Mouse (Mus musculus) neural tube, embryonic 15.5 days (tissue): ENCODE measurements around the gene Gm20683. TPM values are rescaled to one million over a fixed set of nuclear protein-coding genes. Genes with fewer than 3 reads are reported as not detected.
"Not testable (repeated sequence)": the region's sequence is repeated elsewhere in the genome, so short reads cannot be mapped to it uniquely, and the experiment has no call there.

ENCODE experiments used
- ATAC-seq: fragments of 200-750 bp; cut with Nextera tagmentation; 2 replicates; pipeline ENCODE4 v1.8.0; 2017; ENCODE audit warnings: mild to moderate bottlenecking, moderate TSS enrichment, moderate library complexity; ENCODE audit not compliant: low FRiP score
- H3K27ac ChIP-seq: fragments of 300-500 bp; sonication (generic); replicated peaks from 2 replicates; pipeline ENCODE4 v1.5.1; 2015; ENCODE audit warnings: mild to moderate bottlenecking, inconsistent platforms
- H3K27me3 ChIP-seq: fragments of 300-500 bp; sonication (generic); replicated peaks from 2 replicates; pipeline ENCODE4 v1.6.1; 2015; ENCODE audit warnings: inconsistent platforms
- H3K36me3 ChIP-seq: fragments of 300-500 bp; sonication (generic); 2 replicates; pipeline ENCODE4 v1.6.1; 2015; ENCODE audit warnings: inconsistent platforms
- H3K4me1 ChIP-seq: fragments of 300-500 bp; sonication (generic); 2 replicates; pipeline ENCODE4 v1.6.1; 2015; ENCODE audit warnings: inconsistent platforms
- H3K4me2 ChIP-seq: fragments of 300-500 bp; sonication (generic); 2 replicates; pipeline ENCODE4 v1.6.1; 2015; ENCODE audit warnings: inconsistent platforms, mild to moderate bottlenecking, moderate library complexity
- H3K4me3 ChIP-seq: fragments of 300-500 bp; sonication (generic); replicated peaks from 2 replicates; pipeline ENCODE4 v1.5.1; 2015; ENCODE audit warnings: mild to moderate bottlenecking, inconsistent platforms
- H3K9ac ChIP-seq: fragments of 300-500 bp; sonication (generic); replicated peaks from 2 replicates; pipeline ENCODE4 v1.6.1; 2015; ENCODE audit warnings: mild to moderate bottlenecking, inconsistent platforms
- H3K9me3 ChIP-seq: fragments of 300-500 bp; sonication (generic); replicated peaks from 2 replicates; pipeline ENCODE4 v1.6.1; 2016; ENCODE audit warnings: inconsistent platforms
- WGBS: fragments of 180-500 bp; shearing (Covaris S2); methylation state at CpG from one replicate; pipeline ENCODE4 v1.1.7; 2015; ENCODE audit warnings: mixed read lengths; 5-methylcytosine and 5-hydroxymethylcytosine counted together
- polyA plus RNA-seq: library from polyadenylated mRNA; unstranded; fragments of >200 nt; fragmentation: Nextera tagmentation; extraction: Ambion mirVana; gene quantifications from 2 replicates; pipeline ENCODE4 v1.2.1, GENCODE M21; 2015

Gene Gm20683
- polyA plus RNA-seq, 1 experiment from 2014 or later, result 14.6 TPM

- peak; percentile 71 for ATAC-seq
- peaks cover 53% of the 10 kb centered on the region for H3K4me1 ChIP-seq
- under 1% methylated on average over 18 of the region's 18 CpGs for WGBS
Measured at GRCm38 (mm10) chr17:25823452-25823851, 18.1 kb downstream of the Gm20683 start, which contains the start of gene Wdr24. Gene Wdr24, plus strand, starts transcription at chr17:25823627.

DNA sequence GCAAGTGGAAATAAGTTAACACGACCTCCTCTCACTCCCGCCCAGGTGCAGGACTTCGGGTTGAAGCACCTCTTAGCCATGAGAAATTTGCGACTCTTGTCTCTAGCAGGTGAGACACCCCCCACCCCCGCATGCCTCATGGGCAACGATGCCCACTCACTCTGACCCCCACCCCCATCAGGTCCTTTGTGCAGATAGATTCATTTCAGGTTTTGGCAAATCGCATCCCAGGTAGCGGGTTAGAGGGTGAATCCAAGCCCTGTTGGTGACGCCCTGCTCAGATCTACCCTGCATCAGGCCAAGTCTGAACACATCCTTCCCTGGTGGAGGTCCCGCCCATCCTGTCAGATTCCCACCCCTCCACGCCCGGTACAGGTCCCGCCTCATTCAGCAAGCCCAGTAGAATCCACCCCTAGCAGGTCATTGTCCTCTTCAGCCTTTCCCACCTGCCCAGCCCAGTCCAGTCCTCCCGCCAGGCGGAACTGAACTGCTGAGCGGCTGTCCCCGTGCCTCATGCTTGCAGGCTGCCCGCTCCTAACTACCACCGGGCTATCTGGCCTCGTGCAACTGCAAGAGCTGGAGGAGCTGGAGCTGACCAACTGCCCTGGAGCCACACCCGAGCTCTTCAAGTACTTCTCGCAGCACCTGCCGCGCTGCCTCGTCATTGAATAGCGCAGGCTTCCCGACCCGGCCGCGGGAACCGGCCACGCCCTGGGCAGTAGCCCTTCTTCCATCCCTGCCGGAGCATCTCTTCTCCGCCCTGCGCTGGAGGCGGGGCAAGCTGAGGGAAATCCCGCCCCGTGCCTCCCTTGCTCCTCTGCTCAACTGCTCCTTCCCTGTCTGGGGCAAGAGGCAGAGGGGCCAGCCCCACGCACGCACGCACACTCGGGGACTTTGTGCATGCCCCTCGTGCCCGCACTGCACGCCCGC lies 22.4 kb downstream of the Gm20683 start:
- Histone ChIP-seq H3K9me3 (no peaks in the 10 kb centered on the region), H3K4me3 (no peak overlapping the region), H3K4me1 (peaks cover 14% of the 10 kb centered on the region), H3K27ac (no peak overlapping the region), H3K9ac (no peak overlapping the region), H3K4me2 (no peak overlapping the region), H3K27me3 (peaks cover 38% of the 10 kb centered on the region), H3K36me3 (peaks cover 37% of the 10 kb centered on the region)
- WGBS, result 12% methylated on average over 46 of the region's 46 CpGs
- ATAC-seq, result no peak

More at GRCm38 (mm10) chr17:25823452-25823851, 18.1 kb downstream of the Gm20683 start, which contains the start of gene Wdr24:
- peaks cover 19% of the 10 kb centered on the region for H3K27me3 ChIP-seq
- H3K4me2 ChIP-seq, result peak within 1 kb of the TSS; percentile 98
- no peaks in the 10 kb centered on the region for H3K9me3 ChIP-seq
- peak within 1 kb of the TSS; percentile 65 for H3K4me3 ChIP-seq
- H3K9ac ChIP-seq, result peak within 1 kb of the TSS; percentile 81
- peak within 1 kb of the TSS; percentile 83 for H3K27ac ChIP-seq
- H3K36me3 ChIP-seq, result peaks cover 38% of the 10 kb centered on the region

GRCm38 (mm10) chr17:25817662-25818061 lies 23.9 kb downstream of the Gm20683 start:
- Histone ChIP-seq H3K36me3 (peaks cover 37% of the 10 kb centered on the region), H3K27me3 (peaks cover 38% of the 10 kb centered on the region), H3K4me1 (peaks cover 20% of the 10 kb centered on the region), H3K27ac (no peak overlapping the region), H3K9me3 (no peaks in the 10 kb centered on the region), H3K4me2 (no peak overlapping the region), H3K9ac (no peak overlapping the region), H3K4me3 (no peak overlapping the region)
- 88% methylated on average over 11 of the region's 11 CpGs for WGBS
- ATAC-seq, result no peak

- no peaks in the 10 kb centered on the region for H3K9me3 ChIP-seq
- 2% methylated on average over 20 of the region's 20 CpGs for WGBS
- peaks cover 21% of the 10 kb centered on the region for H3K36me3 ChIP-seq
- H3K27me3 ChIP-seq, result peaks cover 19% of the 10 kb centered on the region
- no peak overlapping the region; the same call in 1 of the 2 replicates for H3K27ac ChIP-seq
- no peak for ATAC-seq
- peak overlapping the region; percentile 29; the same call in 1 of the 2 replicates for H3K9ac ChIP-seq
- peak overlapping the region; percentile 47 for H3K4me2 ChIP-seq
- peak overlapping the region; percentile 14 for H3K4me3 ChIP-seq
- peaks cover 48% of the 10 kb centered on the region for H3K4me1 ChIP-seq
Measured at GRCm38 (mm10) chr17:25813471-25813870, 28.1 kb downstream of the Gm20683 start.

- Histone ChIP-seq H3K4me2 (peak overlapping the region; percentile 94), H3K4me3 (peak overlapping the region; percentile 96), H3K36me3 (no peaks in the 10 kb centered on the region), H3K9me3 (no peaks in the 10 kb centered on the region), H3K9ac (no peak overlapping the region), H3K27me3 (no peaks in the 10 kb centered on the region), H3K27ac (no peak overlapping the region), H3K4me1 (peaks cover 56% of the 10 kb centered on the region)
- 78% methylated on average over 4 of the region's 4 CpGs for WGBS
- ATAC-seq, result no peak
Measured at GRCm38 (mm10) chr17:25810890-25811289, 30.7 kb downstream of the Gm20683 start.

GRCm38 (mm10) chr17:25809606-25810340 lies 31.8 kb downstream of the Gm20683 start:
- 4% methylated on average over 25 of the region's 25 CpGs for WGBS
- Histone ChIP-seq H3K9me3 (no peaks in the 10 kb centered on the region), H3K9ac (peak overlapping the region; percentile 97), H3K27ac (peak overlapping the region; percentile 98), H3K4me3 (peak overlapping the region; percentile 96), H3K4me1 (peaks cover 56% of the 10 kb centered on the region), H3K27me3 (no peaks in the 10 kb centered on the region), H3K4me2 (peak overlapping the region; percentile 94), H3K36me3 (no peaks in the 10 kb centered on the region)
- ATAC-seq, result peak; percentile 40

- Histone ChIP-seq H3K4me1 (peaks cover 50% of the 10 kb centered on the region), H3K4me2 (peak within 1 kb of the TSS; percentile 94), H3K27ac (peak within 1 kb of the TSS; percentile 98), H3K4me3 (peak within 1 kb of the TSS; percentile 96), H3K36me3 (no peaks in the 10 kb centered on the region), H3K9me3 (no peaks in the 10 kb centered on the region), H3K27me3 (no peaks in the 10 kb centered on the region), H3K9ac (peak within 1 kb of the TSS; percentile 97)
- peak; percentile 91 for ATAC-seq
- WGBS, result under 1% methylated on average over 64 of the region's 100 CpGs
Measured at GRCm38 (mm10) chr17:25808789-25809605, 32.6 kb downstream of the Gm20683 start, which contains the start of gene Fbxl16. Gene Fbxl16, plus strand, starts transcription at chr17:25809085.

DNA sequence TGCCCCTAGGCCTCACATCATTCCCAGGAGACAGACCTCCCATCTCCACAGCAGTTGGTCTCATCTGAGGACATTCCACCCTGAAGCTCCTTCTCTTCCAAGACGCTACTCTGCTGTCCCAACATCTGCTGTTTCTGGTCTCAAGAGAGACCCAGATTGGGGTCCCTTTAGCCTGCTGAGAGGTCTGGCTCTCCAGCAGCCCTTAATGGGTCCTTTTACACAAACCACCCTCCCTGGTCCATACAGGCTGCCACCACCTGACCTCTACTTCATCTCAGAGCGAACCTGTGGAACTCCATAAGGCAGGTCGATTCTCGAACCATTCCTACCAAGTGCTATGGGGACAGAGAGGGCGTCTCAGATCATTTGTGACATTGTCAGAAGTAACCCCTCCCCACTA lies 33.5 kb downstream of the Gm20683 start:
- Histone ChIP-seq H3K27me3 (no peaks in the 10 kb centered on the region), H3K9me3 (no peaks in the 10 kb centered on the region), H3K4me3 (peak overlapping the region; percentile 96), H3K9ac (peak overlapping the region; percentile 97), H3K4me1 (peaks cover 49% of the 10 kb centered on the region), H3K4me2 (peak overlapping the region; percentile 94), H3K36me3 (no peaks in the 10 kb centered on the region), H3K27ac (peak overlapping the region; percentile 98)
- 26% methylated on average over 5 of the region's 5 CpGs for WGBS
- no peak for ATAC-seq

DNA sequence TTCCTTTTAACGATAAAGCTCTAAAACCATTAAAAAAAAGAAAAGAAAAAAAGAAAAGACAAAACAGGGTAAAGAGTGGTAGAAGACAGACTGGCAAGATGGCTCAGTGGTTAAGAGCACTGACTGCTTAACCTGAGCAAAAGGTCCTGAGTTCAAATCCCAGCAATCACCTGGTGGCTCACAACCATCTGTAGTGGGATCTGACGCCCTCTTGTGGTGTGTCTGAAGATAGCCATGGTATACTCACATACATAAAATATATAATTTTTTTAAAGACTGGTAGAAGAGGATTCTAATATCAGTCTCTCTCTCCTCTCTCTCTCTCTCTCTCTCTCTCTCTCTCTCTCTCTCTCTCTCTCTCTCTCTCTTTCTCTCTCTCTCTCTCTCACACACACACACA lies 34.1 kb downstream of the Gm20683 start:
- not testable (repeated sequence) for H3K9ac ChIP-seq, H3K9me3 ChIP-seq, H3K4me2 ChIP-seq, ATAC-seq, H3K27me3 ChIP-seq, H3K27ac ChIP-seq, H3K4me3 ChIP-seq, H3K36me3 ChIP-seq
- 46% methylated on average over 2 of the region's 2 CpGs for WGBS
- H3K4me1 ChIP-seq, result peaks cover 49% of the 10 kb centered on the region

DNA sequence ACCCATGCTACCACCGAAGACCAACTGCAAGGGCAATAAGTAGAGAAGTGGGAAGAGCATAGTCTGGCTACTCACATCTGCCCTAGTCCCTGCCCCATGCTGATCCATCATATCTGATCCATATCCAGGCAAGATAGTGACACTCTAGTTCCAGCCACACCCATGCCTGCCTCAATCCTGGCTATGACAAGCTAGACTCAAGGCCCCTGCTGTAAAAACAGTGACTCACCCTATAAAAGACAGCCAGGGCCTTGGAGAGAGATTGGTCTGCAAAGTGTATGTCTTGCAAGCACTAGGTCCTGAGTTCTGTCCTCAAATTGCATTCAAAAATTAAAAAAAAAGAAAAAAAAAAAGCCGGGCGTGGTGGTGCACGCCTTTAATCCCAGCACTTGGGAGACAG lies 35.1 kb downstream of the Gm20683 start:
- Histone ChIP-seq H3K4me2 (no peak overlapping the region), H3K9me3 (no peaks in the 10 kb centered on the region), H3K27me3 (no peaks in the 10 kb centered on the region), H3K27ac (no peak overlapping the region), H3K36me3 (no peaks in the 10 kb centered on the region), H3K9ac (no peak overlapping the region), H3K4me1 (peaks cover 44% of the 10 kb centered on the region), H3K4me3 (no peak overlapping the region)
- ATAC-seq, result no peak
- 76% methylated on average over 4 of the region's 4 CpGs for WGBS
